Mouse (Mus musculus): ENCODE results near the gene Lypla2. TPM values are rescaled to one million over a fixed set of nuclear protein-coding genes. Genes with fewer than 3 reads are reported as not detected.

The Lypla2 gene
- polyA plus RNA-seq, 1 experiment from 2014 or later = 55.5 TPM

DNA sequence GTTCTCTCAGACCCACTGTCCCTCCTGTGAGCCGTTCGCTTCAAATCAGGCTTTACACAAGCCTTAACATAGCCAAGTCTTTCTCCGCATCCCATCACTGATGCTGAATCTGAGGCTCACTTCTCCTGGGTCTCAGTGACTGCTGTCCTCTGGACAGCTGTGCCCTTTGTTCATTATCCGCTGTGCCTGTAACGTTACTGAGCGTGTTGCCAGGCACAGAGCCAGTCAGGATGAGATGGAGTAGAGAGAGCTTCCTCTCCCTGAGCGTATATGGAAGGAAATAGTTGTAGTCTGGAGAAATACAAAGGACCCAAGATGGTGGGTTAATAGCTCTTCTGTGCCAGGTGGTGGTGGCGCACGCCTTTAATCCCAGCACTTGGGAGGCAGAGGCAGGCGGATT, 23.0 kb downstream of the Lypla2 start:
- Histone ChIP-seq H3K4me3 (ENCODE audit: low read depth, low read length) (no peak overlapping the region), H3K4me2 (ENCODE audit: low read depth, low read length) (peak overlapping the region; percentile 15; the same call in 1 of the 2 replicates), H3K27me3 (ENCODE audit: insufficient read depth, low read length) (no peaks in the 10 kb centered on the region), H3K9me3 (ENCODE audit: low read length) (no peaks in the 10 kb centered on the region; the same call in 1 of the 2 replicates), H3K9ac (replicated peaks) (peak overlapping the region; percentile 24; the same call in 1 of the 2 replicates), H3K27ac (ENCODE audit: low read depth) (peak overlapping the region; percentile 77), H3K4me1 (ENCODE audit: insufficient read depth) (peaks cover 23% of the 10 kb centered on the region), H3K36me3 (replicated peaks; ENCODE audit: insufficient read depth, low read length) (peaks cover 19% of the 10 kb centered on the region)
- 78% methylated on average over 10 of the region's 10 CpGs for WGBS (ENCODE audit: insufficient replicate concordance)
- ATAC-seq (no peak), DNase-seq (no peak)
- TF ChIP-seq CTCF (IDR thresholded peaks at IDR 0.05; ENCODE audit: low read depth) (no peak), EP300 (IDR thresholded peaks at IDR 0.05; ENCODE audit: low read depth) (no peak)

DNA sequence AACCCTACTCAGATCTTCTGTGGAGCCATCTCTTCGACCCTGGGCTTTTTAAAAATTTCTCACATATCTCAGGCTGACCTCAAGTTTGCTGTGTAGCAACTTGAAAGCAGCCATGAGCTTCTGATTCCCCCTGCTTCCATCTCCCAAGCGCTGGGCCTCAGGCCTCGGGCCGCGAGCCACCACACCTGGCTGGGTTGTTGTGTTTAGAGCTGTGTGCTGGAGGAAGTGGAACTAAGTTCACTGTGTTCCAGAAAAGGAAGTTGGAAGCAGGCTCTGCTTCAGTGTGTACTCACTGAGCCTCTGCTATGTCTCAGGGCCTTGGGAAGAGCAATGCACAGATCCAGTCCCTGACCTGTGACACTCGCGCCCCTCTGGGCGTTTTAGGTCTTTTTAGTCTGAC, 24.3 kb downstream of the Lypla2 start:
- peaks cover 15% of the 10 kb centered on the region for H3K36me3 ChIP-seq (replicated peaks; ENCODE audit: insufficient read depth, low read length)
- peak overlapping the region; percentile 11; the same call in 1 of the 2 replicates for H3K4me3 ChIP-seq (ENCODE audit: low read depth, low read length)
- WGBS (ENCODE audit: insufficient replicate concordance) = 68% methylated on average over 8 of the region's 8 CpGs
- ATAC-seq = peak; percentile 8; the same call in 1 of the 2 replicates
- H3K9ac ChIP-seq (replicated peaks) = 0 out of 2 replicates have a peak overlapping the region, but pooled peaks have one; percentile 19
- H3K27ac ChIP-seq (ENCODE audit: low read depth) = peak overlapping the region; percentile 77
- peak; percentile 33 for DNase-seq
- peak overlapping the region; percentile 81 for H3K4me2 ChIP-seq (ENCODE audit: low read depth, low read length)
- no peaks in the 10 kb centered on the region; the same call in 1 of the 2 replicates for H3K9me3 ChIP-seq (ENCODE audit: low read length)
- H3K4me1 ChIP-seq (ENCODE audit: insufficient read depth) = peaks cover 23% of the 10 kb centered on the region
- no peaks in the 10 kb centered on the region for H3K27me3 ChIP-seq (ENCODE audit: insufficient read depth, low read length)
- no peak for TF ChIP-seq EP300 (IDR thresholded peaks at IDR 0.05; ENCODE audit: low read depth)

DNA sequence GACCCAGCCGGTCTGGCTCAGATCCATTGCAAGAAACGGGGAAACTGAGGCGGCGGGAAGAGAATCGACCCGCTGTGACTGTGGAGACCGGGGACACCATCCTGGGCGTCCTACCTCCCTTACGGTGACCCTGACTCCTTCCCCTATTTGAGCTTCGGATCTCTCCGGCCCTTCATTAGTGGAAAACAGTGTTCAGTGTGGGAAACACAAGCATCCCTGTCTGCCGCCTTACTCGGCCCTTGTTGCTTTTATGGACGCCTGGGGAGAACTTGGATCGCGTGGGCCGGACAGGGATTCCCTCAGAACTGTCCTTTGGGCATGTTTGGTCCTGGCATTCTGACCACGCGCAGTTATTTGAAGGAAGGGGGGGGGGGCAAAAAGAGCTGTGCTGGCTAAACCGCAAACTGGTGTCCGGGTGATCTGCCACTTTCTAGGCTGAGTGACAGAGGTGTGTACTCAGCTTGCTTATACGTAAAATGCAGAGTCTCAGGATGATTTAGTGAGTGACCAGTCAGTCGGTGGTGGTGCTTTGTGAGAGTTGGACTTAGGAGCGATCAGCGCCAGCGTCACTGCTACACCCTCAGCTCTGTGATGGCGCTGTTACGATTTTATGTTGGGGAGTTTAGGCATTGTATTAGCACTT, 25.6 kb downstream of the Lypla2 start:
- Histone ChIP-seq H3K9me3 (ENCODE audit: low read length) (no peaks in the 10 kb centered on the region), H3K27me3 (ENCODE audit: insufficient read depth, low read length) (no peaks in the 10 kb centered on the region), H3K4me1 (ENCODE audit: insufficient read depth) (peaks cover 26% of the 10 kb centered on the region), H3K4me2 (ENCODE audit: low read depth, low read length) (peak overlapping the region; percentile 81), H3K27ac (ENCODE audit: low read depth) (peak overlapping the region; percentile 89), H3K36me3 (replicated peaks; ENCODE audit: insufficient read depth, low read length) (peaks cover 7% of the 10 kb centered on the region), H3K4me3 (ENCODE audit: low read depth, low read length) (peak overlapping the region; percentile 86), H3K9ac (replicated peaks) (peak overlapping the region; percentile 93)
- TF ChIP-seq EP300 (IDR thresholded peaks at IDR 0.05; ENCODE audit: low read depth) (no peak), CTCF (IDR thresholded peaks at IDR 0.05; ENCODE audit: low read depth) (no peak)
- DNase-seq (peak; percentile 52), ATAC-seq (peak; percentile 16)
- under 1% methylated on average over 28 of the region's 28 CpGs for WGBS (ENCODE audit: insufficient replicate concordance)

DNA sequence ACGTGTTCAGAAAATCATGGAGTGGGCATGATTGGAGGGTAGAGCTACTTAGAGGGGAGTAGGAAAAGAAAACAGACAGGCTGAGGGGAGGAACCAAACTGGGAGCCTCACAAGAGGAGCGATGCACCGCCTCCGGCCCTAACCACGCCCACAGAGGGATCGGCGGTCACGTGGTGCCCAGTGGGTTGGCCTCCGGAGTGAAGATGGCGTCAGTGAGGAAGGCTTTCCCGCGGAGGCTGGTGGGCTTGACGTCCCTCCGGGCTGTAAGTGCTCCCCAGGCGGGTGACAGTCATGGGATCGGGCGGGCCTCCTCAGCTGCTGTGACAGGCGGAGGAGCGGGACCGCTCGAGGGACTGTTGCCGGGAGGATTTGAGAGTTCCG, 26.2 kb downstream of the Lypla2 start, which contains the start of gene Hmgcl:
Gene Hmgcl (plus strand): TSS at position 171 of the 381 bp plus-strand sequence.
- H3K36me3 ChIP-seq (replicated peaks; ENCODE audit: insufficient read depth, low read length) = peaks cover 2% of the 10 kb centered on the region; the same call in 1 of the 2 replicates
- TF ChIP-seq CTCF (IDR thresholded peaks at IDR 0.05; ENCODE audit: low read depth) (no peak), EP300 (IDR thresholded peaks at IDR 0.05; ENCODE audit: low read depth) (no peak)
- 0% methylated on average over 23 of the region's 23 CpGs for WGBS (ENCODE audit: insufficient replicate concordance)
- peak within 1 kb of the TSS; percentile 93 for H3K9ac ChIP-seq (replicated peaks)
- H3K27me3 ChIP-seq (ENCODE audit: insufficient read depth, low read length) = no peaks in the 10 kb centered on the region
- H3K4me3 ChIP-seq (ENCODE audit: low read depth, low read length) = peak within 1 kb of the TSS; percentile 86
- H3K4me2 ChIP-seq (ENCODE audit: low read depth, low read length) = peak within 1 kb of the TSS; percentile 81
- peak within 1 kb of the TSS; percentile 89 for H3K27ac ChIP-seq (ENCODE audit: low read depth)
- ATAC-seq = peak; percentile 78
- H3K9me3 ChIP-seq (ENCODE audit: low read length) = no peaks in the 10 kb centered on the region
- peaks cover 26% of the 10 kb centered on the region for H3K4me1 ChIP-seq (ENCODE audit: insufficient read depth)
- DNase-seq = peak; percentile 97

DNA sequence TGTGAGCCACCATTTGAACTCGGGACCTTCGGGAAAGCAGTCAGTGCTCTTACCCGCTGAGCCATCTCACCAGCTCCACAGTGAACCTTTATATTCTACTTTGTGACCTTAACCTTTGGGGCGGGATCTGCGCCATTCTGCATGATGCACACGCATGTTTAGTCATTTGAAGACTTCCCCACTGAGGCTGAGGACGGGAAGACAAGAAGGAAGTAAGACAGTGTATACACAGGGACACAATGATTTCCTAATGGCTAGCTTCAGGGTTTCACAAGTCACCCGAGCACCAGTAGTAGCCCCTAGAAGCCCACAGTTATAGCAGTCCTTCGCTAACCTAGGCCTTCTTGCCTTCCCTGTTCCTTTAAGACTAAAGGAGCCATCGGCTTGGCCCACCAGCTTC, 26.7 kb downstream of the Lypla2 start:
- H3K4me1 ChIP-seq (ENCODE audit: insufficient read depth) = peaks cover 26% of the 10 kb centered on the region
- no peaks in the 10 kb centered on the region for H3K9me3 ChIP-seq (ENCODE audit: low read length)
- no peaks in the 10 kb centered on the region for H3K27me3 ChIP-seq (ENCODE audit: insufficient read depth, low read length)
- no peaks in the 10 kb centered on the region; the same call in 1 of the 2 replicates for H3K36me3 ChIP-seq (replicated peaks; ENCODE audit: insufficient read depth, low read length)
- peak overlapping the region; percentile 81 for H3K4me2 ChIP-seq (ENCODE audit: low read depth, low read length)
- peak; percentile 30 for ATAC-seq
- TF ChIP-seq CTCF (IDR thresholded peaks at IDR 0.05; ENCODE audit: low read depth) = no peak
- no peak for TF ChIP-seq EP300 (IDR thresholded peaks at IDR 0.05; ENCODE audit: low read depth)
- peak overlapping the region; percentile 89 for H3K27ac ChIP-seq (ENCODE audit: low read depth)
- peak overlapping the region; percentile 93 for H3K9ac ChIP-seq (replicated peaks)
- H3K4me3 ChIP-seq (ENCODE audit: low read depth, low read length) = peak overlapping the region; percentile 86
- 61% methylated on average over 10 of the region's 10 CpGs for WGBS (ENCODE audit: insufficient replicate concordance)
- no peak for DNase-seq

DNA sequence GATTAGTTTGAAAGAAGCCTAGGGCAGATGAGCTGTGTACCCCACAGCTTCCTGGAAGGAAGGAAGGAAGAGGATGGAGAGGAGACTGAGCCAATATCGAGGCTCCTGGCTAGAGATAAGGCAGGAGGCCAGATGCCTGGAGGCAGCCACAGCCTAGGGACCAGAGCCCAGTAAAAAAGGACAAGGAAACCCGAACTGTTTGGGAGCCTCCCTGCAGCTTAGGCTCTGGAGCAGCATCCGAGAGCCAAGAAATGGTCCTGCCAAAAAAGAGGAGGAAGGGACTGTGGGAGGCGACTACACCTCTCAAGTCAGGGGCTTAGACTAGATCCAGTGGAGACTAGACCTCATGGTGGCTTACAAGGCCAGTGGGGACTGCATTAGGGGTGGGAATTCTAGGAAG, 29.0 kb downstream of the Lypla2 start:
- H3K9me3 ChIP-seq (ENCODE audit: low read length) = no peaks in the 10 kb centered on the region
- peaks cover 16% of the 10 kb centered on the region for H3K4me1 ChIP-seq (ENCODE audit: insufficient read depth)
- H3K4me3 ChIP-seq (ENCODE audit: low read depth, low read length) = no peak overlapping the region
- DNase-seq (no peak), ATAC-seq (no peak)
- no peak overlapping the region for H3K27ac ChIP-seq (ENCODE audit: low read depth)
- TF ChIP-seq EP300 (IDR thresholded peaks at IDR 0.05; ENCODE audit: low read depth) = no peak
- TF ChIP-seq CTCF (IDR thresholded peaks at IDR 0.05; ENCODE audit: low read depth) = no peak
- WGBS (ENCODE audit: insufficient replicate concordance) = 56% methylated on average over 4 of the region's 4 CpGs
- H3K4me2 ChIP-seq (ENCODE audit: low read depth, low read length) = no peak overlapping the region
- H3K36me3 ChIP-seq (replicated peaks; ENCODE audit: insufficient read depth, low read length) = peaks cover 7% of the 10 kb centered on the region; the same call in 1 of the 2 replicates
- H3K9ac ChIP-seq (replicated peaks) = no peak overlapping the region
- no peaks in the 10 kb centered on the region for H3K27me3 ChIP-seq (ENCODE audit: insufficient read depth, low read length)
